Mouse (Mus musculus) CH12.LX (cell line): ENCODE measurements around the gene Plac8. TPM values are rescaled to one million over a fixed set of nuclear protein-coding genes. Genes with fewer than 3 reads are reported as not detected.

Experiments used
- DNase-seq: peaks from one replicate; pipeline ENCODE4 v3.0.0-alpha.2; 2013; ENCODE audit errors: extremely low read depth
- H3K27ac ChIP-seq: 2 replicates; pipeline ENCODE4 v1.5.1; 2012; ENCODE audit warnings: low read depth, mild to moderate bottlenecking, control low read depth, moderate library complexity; ENCODE audit not compliant: insufficient read depth
- H3K27me3 ChIP-seq: replicated peaks from 2 replicates; pipeline ENCODE3; 2012; ENCODE audit warnings: inconsistent platforms
- H3K36me3 ChIP-seq, 2 experiments: replicated peaks in 1 of 2; 2 replicates each; pipeline versions ENCODE3 to v1.6.1; 2012; ENCODE audit warnings: inconsistent platforms in 1 of 2, low read length in 1 of 2, mild to moderate bottlenecking in 1 of 2, mixed read lengths in 1 of 2, moderate library complexity in 1 of 2; ENCODE audit not compliant: control insufficient read depth in 1 of 2, insufficient read depth in 1 of 2
- H3K4me1 ChIP-seq, 2 experiments: 2 replicates each; pipeline ENCODE4 v1.6.1; 2012; ENCODE audit warnings: inconsistent platforms in 1 of 2, moderate library complexity in 1 of 2; ENCODE audit not compliant: insufficient read depth in 2 of 2, control insufficient read depth in 1 of 2
- H3K4me2 ChIP-seq: 2 replicates; pipeline ENCODE4 v1.6.1; 2012; ENCODE audit warnings: low read depth, mild to moderate bottlenecking, control low read depth; ENCODE audit not compliant: poor library complexity, insufficient read depth, severe bottlenecking
- H3K4me3 ChIP-seq, 3 experiments: fragments of 150-350 bp in 1 of 3; sonication (generic) in 1 of 3; replicated peaks in 1 of 3; 2 replicates each; pipeline versions ENCODE3 to v1.5.1; 2011 to 2012; ENCODE audit warnings: low read depth in 2 of 3, low read length in 2 of 3, mild to moderate bottlenecking in 2 of 3, moderate library complexity in 2 of 3, control low read depth in 1 of 3, improper control_type of control experiment in 1 of 3, inconsistent platforms in 1 of 3, mixed read lengths in 1 of 3; ENCODE audit not compliant: poor library complexity in 1 of 3
- H3K79me2 ChIP-seq: replicated peaks from 2 replicates; pipeline ENCODE4 v1.6.1; 2012; ENCODE audit warnings: mild to moderate bottlenecking, moderate library complexity; ENCODE audit not compliant: control insufficient read depth, poor library complexity, insufficient read depth, severe bottlenecking; ENCODE audit errors: extremely low read depth
- H3K9ac ChIP-seq: 2 replicates; pipeline ENCODE4 v1.6.1; 2012; ENCODE audit warnings: low read depth, mild to moderate bottlenecking, control low read depth, moderate library complexity; ENCODE audit not compliant: insufficient read depth
- H3K9me3 ChIP-seq: replicated peaks from 2 replicates; pipeline ENCODE3; 2012; ENCODE audit warnings: low read length, inconsistent platforms, mixed read lengths
- BHLHE40 ChIP-seq: IDR thresholded peaks from 2 replicates; pipeline ENCODE4 v1.6.1; 2011; ENCODE audit warnings: mild to moderate bottlenecking, low read depth, low read length, improper control_type of control experiment
- CHD2 ChIP-seq: IDR thresholded peaks from 2 replicates; pipeline ENCODE4 v1.6.1; 2011; ENCODE audit warnings: low read length, improper control_type of control experiment
- CTCF ChIP-seq, 2 experiments: IDR thresholded peaks in 1 of 2; conservative IDR thresholded peaks in 1 of 2; 2 replicates each; pipeline ENCODE4 v1.5.1; 2011 to 2012; ENCODE audit warnings: low read depth in 2 of 2, low read length in 2 of 2, improper control_type of control experiment in 1 of 2, inconsistent platforms in 1 of 2, mild to moderate bottlenecking in 1 of 2, moderate library complexity in 1 of 2
- ELF1 ChIP-seq: IDR thresholded peaks from 2 replicates; pipeline ENCODE4 v1.6.1; 2014; ENCODE audit warnings: low read depth, mild to moderate bottlenecking, inconsistent platforms, low read length, improper control_type of control experiment
- EP300 ChIP-seq: IDR thresholded peaks from 2 replicates; pipeline ENCODE4 v1.6.1; 2011; ENCODE audit warnings: low read length, improper control_type of control experiment
- IRF4 ChIP-seq: IDR thresholded peaks from 2 replicates; pipeline ENCODE4 v1.6.1; 2014; ENCODE audit warnings: low read depth, mild to moderate bottlenecking, inconsistent platforms, low read length, improper control_type of control experiment
- JUN ChIP-seq: IDR thresholded peaks from 2 replicates; pipeline ENCODE4 v1.6.1; 2011; ENCODE audit warnings: low read depth, mild to moderate bottlenecking, low read length, improper control_type of control experiment, moderate library complexity; ENCODE audit not compliant: insufficient read depth
- JUND ChIP-seq: conservative IDR thresholded peaks from 2 replicates; pipeline ENCODE4 v1.6.1; 2011; ENCODE audit warnings: low read depth, low read length, improper control_type of control experiment
- MAX ChIP-seq: IDR thresholded peaks from 2 replicates; pipeline ENCODE4 v1.6.1; 2011; ENCODE audit warnings: low read length, improper control_type of control experiment
- MAZ ChIP-seq: IDR thresholded peaks from 2 replicates; pipeline ENCODE4 v1.6.1; 2012; ENCODE audit warnings: low read depth, mild to moderate bottlenecking, inconsistent platforms, low read length, improper control_type of control experiment, moderate library complexity
- MEF2A ChIP-seq: IDR thresholded peaks from 2 replicates; pipeline ENCODE4 v1.6.1; 2014; ENCODE audit warnings: low read depth, mild to moderate bottlenecking, inconsistent platforms, low read length, improper control_type of control experiment, borderline replicate concordance
- MXI1 ChIP-seq: IDR thresholded peaks from 2 replicates; pipeline ENCODE4 v1.6.1; 2011; ENCODE audit warnings: mild to moderate bottlenecking, low read depth, low read length, improper control_type of control experiment
- NELFE ChIP-seq: IDR thresholded peaks from 2 replicates; pipeline ENCODE4 v1.6.1; 2011; ENCODE audit warnings: low read depth, low read length, improper control_type of control experiment
- PAX5 ChIP-seq: IDR thresholded peaks from 2 replicates; pipeline ENCODE4 v1.6.1; 2012; ENCODE audit warnings: low read length, inconsistent platforms, mixed read lengths
- POLR2AphosphoS2 ChIP-seq: IDR thresholded peaks from 2 replicates; pipeline ENCODE4 v1.6.1; 2011; ENCODE audit warnings: low read depth, low read length, improper control_type of control experiment
- RAD21 ChIP-seq: IDR thresholded peaks from 2 replicates; pipeline ENCODE4 v1.6.1; 2011; ENCODE audit warnings: low read depth, mild to moderate bottlenecking, low read length, improper control_type of control experiment, moderate library complexity
- RCOR1 ChIP-seq: conservative IDR thresholded peaks from 2 replicates; pipeline ENCODE4 v1.6.1; 2012; ENCODE audit warnings: low read depth, mild to moderate bottlenecking, inconsistent platforms, low read length, improper control_type of control experiment
- TCF12 ChIP-seq: IDR thresholded peaks from 2 replicates; pipeline ENCODE4 v1.6.1; 2014; ENCODE audit warnings: low read depth, mild to moderate bottlenecking, inconsistent platforms, low read length, improper control_type of control experiment
- USF1 ChIP-seq: IDR thresholded peaks from 2 replicates; pipeline ENCODE4 v1.6.1; 2014; ENCODE audit warnings: low read depth, mild to moderate bottlenecking, inconsistent platforms, low read length, improper control_type of control experiment
- USF2 ChIP-seq: conservative IDR thresholded peaks from 2 replicates; pipeline ENCODE4 v1.6.1; 2011; ENCODE audit warnings: low read depth, low read length, improper control_type of control experiment
- ZC3H11A ChIP-seq: IDR thresholded peaks from 2 replicates; pipeline ENCODE4 v1.6.1; 2012; ENCODE audit warnings: low read depth, mild to moderate bottlenecking, inconsistent platforms, low read length, improper control_type of control experiment
- ZKSCAN1 ChIP-seq: IDR thresholded peaks from 2 replicates; pipeline ENCODE4 v1.6.1; 2012; ENCODE audit warnings: low read depth, inconsistent platforms, low read length, improper control_type of control experiment, borderline replicate concordance
- ZMIZ1 ChIP-seq: IDR thresholded peaks from 2 replicates; pipeline ENCODE4 v1.6.1; 2012; ENCODE audit warnings: low read depth, mild to moderate bottlenecking, inconsistent platforms, low read length, improper control_type of control experiment
- dilution Hi-C: fragments of 300-500 bp; cut with MboI; formaldehyde crosslinking; loops from 2 replicates; pipeline ENCODE4 v1.14.3; 2020; ENCODE audit warnings: low sequenced_read_pairs; ENCODE audit not compliant: extremely low pct_unique_long_range_greater_than_20kb, extremely low pct_ligation_motif_present
- in situ Hi-C: fragments of 300-500 bp; cut with MboI; formaldehyde crosslinking; loops from 3 replicates; pipeline ENCODE4 v1.14.3; 2019; ENCODE audit warnings: low sequenced_read_pairs, low pct_ligation_motif_present, low pct_unique_long_range_greater_than_20kb, mixed read lengths
- polyA plus RNA-seq: library from polyadenylated mRNA; unstranded; fragments of >175 nt; gene quantifications from 2 replicates; pipeline ENCODE4 v1.2.1, GENCODE M21; 2012; ENCODE audit warnings: low read depth; ENCODE audit not compliant: insufficient read length
- total RNA-seq, 2 experiments: library from RNA; depleted of rRNA; stranded (reverse); fragments of 300-350 nt in 1 of 2; fragments of >200 nt in 1 of 2; gene quantifications; 2 replicates each; pipeline ENCODE4 v1.2.3; 2012 to 2014

Plac8 gene
- total and polyA plus RNA-seq, 3 experiments: 64.3 to 258 (median 161) TPM

- Histone ChIP-seq H3K27ac (no peak overlapping the region), H3K36me3 (no peaks in the 10 kb centered on the region), H3K4me1 (peaks cover 12 to 36% of the 10 kb centered on the region in 2 experiments), H3K79me2 (no peaks in the 10 kb centered on the region), H3K4me2 (no peak overlapping the region), H3K9me3 (peaks cover 18% of the 10 kb centered on the region), H3K27me3 (no peaks in the 10 kb centered on the region), H3K9ac (no peak overlapping the region), H3K4me3 (no peak overlapping the region)
- in situ Hi-C loops (no loop called here), dilution Hi-C loops (no loop called here)
- DNase-seq: no peak
- TF ChIP-seq CHD2: no peak
- TF ChIP-seq BHLHE40: no peak
- TF ChIP-seq NELFE: no peak
- no peak for TF ChIP-seq ZC3H11A
- TF ChIP-seq CTCF (conservative IDR thresholded peaks at IDR 0.05 in 1 of 2, IDR thresholded peaks at IDR 0.05 in 1 of 2; ENCODE audit: low read depth in 2 of 2, low read length in 2 of 2): no peak
- TF ChIP-seq USF2: no peak
- TF ChIP-seq IRF4: no peak
Measured at GRCm38 (mm10) chr5:100594803-100595467, 22.9 kb upstream of the Plac8 start.

- Histone ChIP-seq H3K9me3 (peaks cover 18% of the 10 kb centered on the region), H3K36me3 (no peaks in the 10 kb centered on the region), H3K4me1 (peaks cover 3 to 13% of the 10 kb centered on the region in 2 experiments), H3K79me2 (no peaks in the 10 kb centered on the region), H3K27ac (no peak overlapping the region), H3K4me2 (no peak overlapping the region), H3K4me3 (no peak overlapping the region), H3K9ac (no peak overlapping the region), H3K27me3 (no peaks in the 10 kb centered on the region)
- in situ Hi-C loops (no loop called here), dilution Hi-C loops (no loop called here)
- no peak for DNase-seq
- TF ChIP-seq POLR2AphosphoS2 (no peak), MXI1 (no peak), USF2 (no peak), CTCF (conservative IDR thresholded peaks at IDR 0.05 in 1 of 2, IDR thresholded peaks at IDR 0.05 in 1 of 2; ENCODE audit: low read depth in 2 of 2, low read length in 2 of 2) (no peak), JUN (no peak), MAZ (no peak), ELF1 (no peak), JUND (no peak), RCOR1 (no peak), RAD21 (no peak), TCF12 (no peak), PAX5 (no peak), MEF2A (no peak), MAX (no peak), ZKSCAN1 (no peak), EP300 (no peak), ZMIZ1 (no peak), IRF4 (no peak), USF1 (no peak)
Measured at GRCm38 (mm10) chr5:100590505-100590904, 18.5 kb upstream of the Plac8 start.
